Mouse (Mus musculus): ENCODE results near the gene Gpbp1l1. TPM values are rescaled to one million over a fixed set of nuclear protein-coding genes. Genes with fewer than 3 reads are reported as not detected.

Gpbp1l1 gene
- polyA plus RNA-seq, 1 experiment from 2014 or later: 13.4 TPM

DNA sequence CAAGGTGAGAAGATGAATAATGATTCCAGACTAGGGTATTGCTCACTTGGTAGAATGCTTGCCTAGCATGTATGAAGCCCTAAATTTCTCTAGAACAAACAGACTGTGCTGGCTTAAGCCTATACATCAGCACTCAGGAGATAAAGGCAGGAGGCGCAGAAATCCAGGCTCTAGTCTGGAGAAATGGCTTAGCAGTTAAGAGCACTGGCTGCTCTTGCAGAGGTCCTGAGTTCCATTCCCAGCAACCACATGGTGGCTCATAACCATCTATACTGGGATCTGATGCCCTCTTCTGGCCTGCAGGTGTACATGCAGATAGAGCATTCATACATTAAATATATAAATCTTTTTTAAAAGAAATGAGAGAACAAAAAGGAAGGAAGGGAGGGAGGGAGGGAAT is 84.6 kb downstream of the Gpbp1l1 start:
- Histone ChIP-seq H3K9ac (no peak overlapping the region), H3K4me1 (replicated peaks) (0 out of 2 replicates have a peak, but pooled peaks cover 8% of the 10 kb centered on the region), H3K27ac (replicated peaks) (no peak overlapping the region), H3K4me3 (replicated peaks) (no peak overlapping the region), H3K9me3 (replicated peaks) (no peaks in the 10 kb centered on the region), H3K4me2 (no peak overlapping the region), H3K36me3 (replicated peaks) (peaks cover 76% of the 10 kb centered on the region), H3K27me3 (no peaks in the 10 kb centered on the region)
- WGBS (ENCODE audit: insufficient replicate concordance): 83% methylated on average over 1 of the region's 1 CpGs
- ATAC-seq (ENCODE audit: insufficient read depth): no peak

Other genes starting within 250 kb of the Gpbp1l1 start
- 6.2 and 7.2 TPM in 2 replicates for gene Mast2, start 93.5 kb upstream of the Gpbp1l1 start, polyA plus RNA-seq (2015; fragmentation: Nextera tagmentation; extraction: Ambion mirVana)
- 13.3 and 13.6 TPM in 2 replicates for gene Ipp, start 50.1 kb upstream of the Gpbp1l1 start, polyA plus RNA-seq (2015; fragmentation: Nextera tagmentation; extraction: Ambion mirVana)
- gene Tmem69, start 1.7 kb upstream of the Gpbp1l1 start, polyA plus RNA-seq (2015; fragmentation: Nextera tagmentation; extraction: Ambion mirVana): 19.2 and 21.3 TPM in 2 replicates
- 1.1 and 2.3 TPM in 2 replicates for gene Ccdc17, start 39.0 kb downstream of the Gpbp1l1 start, polyA plus RNA-seq (2015; fragmentation: Nextera tagmentation; extraction: Ambion mirVana)
- 42.7 and 49.9 TPM in 2 replicates for gene Nasp, start 70.3 kb downstream of the Gpbp1l1 start, polyA plus RNA-seq (2015; fragmentation: Nextera tagmentation; extraction: Ambion mirVana)
- gene Akr1a1, start 94.0 kb downstream of the Gpbp1l1 start, polyA plus RNA-seq (2015; fragmentation: Nextera tagmentation; extraction: Ambion mirVana): 291 and 322 TPM in 2 replicates
- 835 and 937 TPM in 2 replicates for gene Prdx1, start 127.9 kb downstream of the Gpbp1l1 start, polyA plus RNA-seq (2015; fragmentation: Nextera tagmentation; extraction: Ambion mirVana)
- 8.9 and 9.9 TPM in 2 replicates for gene Mmachc, start 150.7 kb downstream of the Gpbp1l1 start, polyA plus RNA-seq (2015; fragmentation: Nextera tagmentation; extraction: Ambion mirVana)
- 10.1 and 10.4 TPM in 2 replicates for gene Ccdc163, start 150.9 kb downstream of the Gpbp1l1 start, polyA plus RNA-seq (2015; fragmentation: Nextera tagmentation; extraction: Ambion mirVana)
- gene Tesk2, start 163.3 kb downstream of the Gpbp1l1 start, polyA plus RNA-seq (2015; fragmentation: Nextera tagmentation; extraction: Ambion mirVana): 4.7 and 5.3 TPM in 2 replicates
- gene Toe1, start 250.0 kb downstream of the Gpbp1l1 start, polyA plus RNA-seq (2015; fragmentation: Nextera tagmentation; extraction: Ambion mirVana): 14.3 and 14.8 TPM in 2 replicates